Mouse (Mus musculus) brain, embryonic 14.5 days (tissue): Measurements from ENCODE around the gene Vstm2b.

Experiments
- CTCF ChIP-seq: fragments of 200-500 bp; IDR thresholded peaks from 2 replicates; pipeline ENCODE4 v1.5.1; 2012; ENCODE audit warnings: inconsistent platforms, mild to moderate bottlenecking, moderate library complexity, borderline replicate concordance; ENCODE audit not compliant: insufficient read depth, insufficient read length; ENCODE audit errors: extremely low read depth
- POLR2A ChIP-seq: fragments of 200-500 bp; IDR thresholded peaks from 2 replicates; pipeline ENCODE4 v1.6.1; 2012; ENCODE audit warnings: mild to moderate bottlenecking, inconsistent platforms, borderline replicate concordance; ENCODE audit not compliant: poor library complexity, insufficient read depth, insufficient read length, severe bottlenecking; ENCODE audit errors: extremely low read depth

- no peak for TF ChIP-seq POLR2A
- no peak for TF ChIP-seq CTCF
Observed at GRCm38 (mm10) chr7:40939371-40939770, 41.2 kb downstream of the Vstm2b start.
